Mouse (Mus musculus): ENCODE data around the gene Pam16. TPM values are rescaled to one million over a fixed set of nuclear protein-coding genes. Genes with fewer than 3 reads are reported as not detected.

The Pam16 gene
- 5.1 to 18.7 TPM (median 14.8 TPM) in 3 replicates for total RNA-seq (2017)

DNA sequence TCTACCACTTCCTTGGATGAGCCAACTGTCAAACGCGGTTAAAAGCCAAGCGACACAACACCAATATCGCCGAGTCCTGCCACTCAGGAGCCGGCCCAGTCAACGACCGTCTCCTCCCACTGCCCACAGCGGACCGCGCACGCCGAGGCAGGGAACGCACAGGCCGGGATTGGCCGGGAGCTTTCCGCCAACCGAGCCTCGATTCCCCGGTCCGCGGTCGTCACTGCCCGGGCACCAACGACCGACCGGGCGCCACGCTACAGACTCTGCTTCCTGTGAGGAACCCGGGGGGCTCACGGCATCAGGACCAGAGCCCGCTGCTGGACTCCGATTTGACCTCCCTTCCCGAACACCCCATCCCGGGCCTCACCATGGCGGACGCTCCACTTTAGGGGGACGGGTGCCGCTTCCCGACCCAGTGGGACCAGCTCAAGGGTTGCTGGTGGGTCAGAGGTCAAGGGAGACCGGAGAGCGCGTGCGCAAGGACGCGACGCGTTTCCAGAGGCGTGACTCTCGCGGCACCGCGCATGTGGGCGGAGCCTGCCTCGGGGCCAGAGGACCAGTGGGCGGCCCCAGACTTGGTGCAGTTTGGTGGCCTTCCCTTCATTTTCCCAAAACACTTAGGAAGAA lies at the start of gene Pam16:
Gene Pam16 (minus strand): TSS at position 508 of the 630 bp plus-strand sequence.
- peak; percentile 85 for ATAC-seq (replicated peaks; ENCODE audit: insufficient number of reproducible peaks, low FRiP score, low TSS enrichment, poor library complexity, severe bottlenecking)

DNA sequence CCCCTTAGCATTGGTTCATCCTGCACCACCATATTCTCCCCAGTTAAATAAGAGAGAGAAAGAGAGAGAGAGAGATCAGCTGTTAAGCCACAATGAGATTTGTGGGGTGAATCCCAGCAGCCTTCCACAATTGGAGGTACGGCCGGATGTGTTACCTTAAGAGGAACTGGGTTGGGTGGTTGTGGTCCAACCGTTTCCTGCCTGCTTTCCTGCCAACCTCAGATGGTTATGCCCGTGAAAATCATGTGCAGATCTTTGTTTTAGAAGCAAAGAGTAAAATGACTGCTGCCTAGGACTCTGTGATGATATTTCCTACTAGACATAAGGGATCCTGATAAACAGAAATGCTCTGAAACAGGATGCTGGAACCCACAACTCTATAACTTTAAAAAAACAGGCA lies 49.3 kb upstream of the Pam16 start:
- peak; percentile 54 for ATAC-seq (replicated peaks; ENCODE audit: insufficient number of reproducible peaks, low FRiP score, low TSS enrichment, poor library complexity, severe bottlenecking)

DNA sequence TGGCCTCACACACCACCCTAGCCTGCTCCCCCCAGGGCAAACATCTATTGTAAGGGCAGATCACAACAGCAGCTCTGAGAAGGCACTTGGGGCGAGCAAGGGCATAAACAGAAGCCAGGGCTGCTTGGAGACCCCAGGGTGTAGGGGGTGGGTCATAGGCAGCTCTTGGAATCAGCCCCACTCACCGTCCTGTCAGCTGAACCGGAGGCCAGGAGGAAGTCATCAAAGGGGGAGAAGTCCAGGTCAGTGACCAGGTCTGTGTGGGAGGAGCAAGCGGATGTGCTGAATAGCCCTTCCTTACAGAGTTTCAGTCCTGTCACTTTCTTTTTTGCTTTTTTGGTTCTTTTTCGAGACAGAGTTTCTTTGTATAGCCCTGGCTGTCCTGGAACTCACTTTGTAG lies 45.5 kb upstream of the Pam16 start:
- ATAC-seq (replicated peaks; ENCODE audit: insufficient number of reproducible peaks, low FRiP score, low TSS enrichment, poor library complexity, severe bottlenecking), result no peak

DNA sequence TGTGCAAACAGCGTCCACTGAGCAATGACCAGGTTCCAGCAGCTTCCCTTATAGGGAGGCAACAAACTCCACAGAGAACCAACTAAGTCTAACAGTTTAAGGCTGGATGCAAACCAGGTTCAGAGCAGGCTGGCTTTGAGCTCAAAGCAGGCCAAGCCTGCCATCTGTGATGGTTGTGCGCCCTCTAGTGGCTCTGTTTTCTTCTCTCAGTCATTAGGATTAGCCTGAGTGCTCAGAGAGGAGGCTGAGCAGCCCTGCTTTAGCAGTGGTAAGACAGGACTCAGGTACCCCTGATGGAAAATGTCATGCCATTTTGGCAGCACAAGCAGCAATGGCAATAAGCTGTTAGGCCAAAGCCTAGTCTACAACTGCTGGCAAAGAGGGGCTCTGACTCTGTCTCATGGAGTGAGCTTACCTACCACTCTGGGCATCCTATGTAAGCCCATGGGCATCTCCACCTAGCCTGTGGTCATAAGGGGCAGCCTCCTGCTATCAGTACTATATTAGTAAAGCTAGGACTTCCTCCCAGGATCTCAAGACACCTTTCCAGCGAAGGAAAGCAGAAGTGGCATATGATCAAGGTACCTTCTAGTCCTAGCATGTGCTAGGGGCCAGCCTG lies 42.5 kb upstream of the Pam16 start:
- ATAC-seq (replicated peaks; ENCODE audit: insufficient number of reproducible peaks, low FRiP score, low TSS enrichment, poor library complexity, severe bottlenecking), result peak; percentile 87

DNA sequence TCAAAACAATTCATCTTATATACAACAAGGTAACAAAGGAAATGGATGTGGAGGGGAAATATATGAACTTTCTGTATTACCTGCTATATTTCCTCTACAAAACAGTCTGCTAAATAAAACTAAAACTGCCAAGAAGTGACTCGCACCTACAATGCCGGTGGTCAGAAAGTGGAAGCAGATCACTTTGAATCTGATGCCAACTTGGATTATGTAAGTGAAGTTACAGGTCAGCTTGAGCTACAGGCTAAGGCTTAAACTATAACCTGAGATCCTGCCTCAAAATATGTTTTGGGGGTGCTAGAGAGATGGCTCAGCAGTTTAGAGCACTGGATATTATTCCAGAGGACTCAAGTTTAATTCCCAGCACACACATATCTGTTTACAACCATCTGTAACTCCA lies 40.9 kb upstream of the Pam16 start:
- ATAC-seq (replicated peaks; ENCODE audit: insufficient number of reproducible peaks, low FRiP score, low TSS enrichment, poor library complexity, severe bottlenecking), result no peak

DNA sequence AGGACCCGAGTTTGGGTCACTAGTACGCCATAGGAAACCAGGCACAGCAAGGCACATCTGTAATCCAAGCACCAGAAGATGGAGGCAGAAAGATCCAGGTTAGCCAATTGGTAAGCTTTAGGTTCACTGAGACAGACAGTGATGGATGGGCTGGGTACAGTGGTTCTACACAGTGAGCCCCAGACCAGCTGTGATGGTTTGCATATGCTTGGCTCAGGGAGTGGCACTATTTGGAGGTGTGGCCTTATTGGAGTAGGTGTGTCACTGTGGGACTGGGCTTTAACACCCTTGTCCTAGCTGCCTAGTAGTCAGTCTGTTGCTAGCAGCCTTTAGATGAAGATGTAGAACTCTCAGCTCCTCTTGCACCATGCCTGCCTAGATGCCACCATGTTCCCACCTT lies 39.0 kb upstream of the Pam16 start:
- ATAC-seq (replicated peaks; ENCODE audit: insufficient number of reproducible peaks, low FRiP score, low TSS enrichment, poor library complexity, severe bottlenecking), result no peak

DNA sequence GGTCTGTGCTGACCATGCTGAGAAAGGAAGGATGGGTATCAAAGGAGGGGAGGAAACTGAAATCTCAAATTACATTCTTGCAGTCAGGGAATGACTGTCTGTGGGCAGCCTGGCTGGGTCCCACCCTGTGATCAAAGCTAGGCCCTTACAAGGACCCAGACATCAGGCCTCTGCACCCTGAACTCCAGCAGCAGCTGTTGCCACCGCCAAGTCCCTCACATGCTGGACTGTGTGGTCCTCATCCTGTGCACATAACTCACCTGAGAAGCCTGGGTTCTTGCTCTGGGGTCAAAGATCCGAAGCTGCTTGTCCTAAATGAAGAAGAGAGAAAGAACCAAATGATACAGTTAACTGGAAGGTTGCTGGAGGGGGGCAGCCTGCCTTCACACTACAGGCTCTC lies 36.8 kb upstream of the Pam16 start:
- no peak for ATAC-seq (replicated peaks; ENCODE audit: insufficient number of reproducible peaks, low FRiP score, low TSS enrichment, poor library complexity, severe bottlenecking)

DNA sequence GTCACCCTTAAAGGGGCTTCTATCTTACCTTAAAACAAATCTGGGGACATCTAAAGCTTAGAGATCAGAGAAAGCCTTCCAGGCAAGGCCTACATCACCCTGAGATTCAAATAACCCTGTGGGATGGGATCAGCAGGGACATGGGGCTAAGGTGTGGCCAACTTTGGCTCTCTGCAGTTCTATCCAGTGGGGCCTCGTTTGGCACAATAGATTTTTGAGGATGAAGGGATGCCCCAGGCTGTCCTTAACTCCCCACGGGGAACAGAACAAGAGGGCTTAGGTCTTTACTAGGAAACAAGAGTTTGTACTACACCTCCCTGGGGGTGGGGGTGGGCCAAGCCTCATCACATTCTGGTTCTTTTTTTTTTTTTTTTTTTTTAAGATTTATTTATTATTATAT lies 34.5 kb upstream of the Pam16 start:
- no peak for ATAC-seq (replicated peaks; ENCODE audit: insufficient number of reproducible peaks, low FRiP score, low TSS enrichment, poor library complexity, severe bottlenecking)

DNA sequence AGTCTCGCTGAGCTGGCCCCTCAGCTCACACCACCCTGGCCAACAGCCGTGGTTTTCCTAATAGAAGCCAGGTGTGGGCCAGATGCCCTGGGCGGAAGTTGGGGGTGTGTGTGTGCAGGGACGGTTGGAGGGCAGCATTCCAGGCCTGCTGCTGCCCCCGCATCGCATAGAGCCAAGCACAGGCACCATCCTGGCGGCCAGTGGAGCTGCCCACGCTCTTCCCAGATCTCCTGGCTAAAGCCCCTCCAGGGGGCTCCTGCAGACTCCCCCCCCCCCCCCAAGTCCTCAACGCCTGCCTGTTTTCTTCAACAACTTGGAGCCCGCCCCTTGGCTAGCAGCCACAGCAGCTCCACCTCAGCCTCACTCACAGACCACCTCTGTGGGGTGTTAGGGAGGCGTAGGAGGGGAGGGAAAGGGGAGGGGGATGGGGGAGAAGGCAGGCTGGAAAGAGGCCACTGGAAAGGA lies 34.0 kb upstream of the Pam16 start:
- ATAC-seq (replicated peaks; ENCODE audit: insufficient number of reproducible peaks, low FRiP score, low TSS enrichment, poor library complexity, severe bottlenecking), result no peak

DNA sequence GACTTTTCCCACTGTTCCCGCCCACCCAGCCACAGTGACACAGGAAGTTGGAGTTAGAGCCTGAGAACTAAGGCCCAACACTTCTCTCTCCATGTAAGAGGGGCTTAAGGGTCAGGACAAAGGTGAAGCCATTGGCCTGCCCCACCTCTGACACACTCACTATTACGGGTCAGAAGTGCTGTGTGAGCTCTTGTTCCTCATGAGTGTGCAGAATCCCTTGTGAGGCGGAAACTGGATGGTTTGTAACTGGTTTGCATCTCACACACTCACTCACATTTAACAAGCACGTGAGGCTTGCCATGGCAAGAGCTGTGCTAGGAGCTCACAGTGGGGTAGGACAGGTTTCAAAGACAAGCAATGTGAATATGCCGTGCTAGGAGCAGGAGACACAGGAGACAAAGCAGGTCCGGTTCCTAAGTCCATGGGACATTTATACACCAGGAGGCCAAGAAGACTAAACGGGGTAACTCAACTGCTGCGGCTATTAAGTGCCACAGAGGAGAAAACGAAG lies 31.8 kb upstream of the Pam16 start:
- ATAC-seq (replicated peaks; ENCODE audit: insufficient number of reproducible peaks, low FRiP score, low TSS enrichment, poor library complexity, severe bottlenecking), result no peak

DNA sequence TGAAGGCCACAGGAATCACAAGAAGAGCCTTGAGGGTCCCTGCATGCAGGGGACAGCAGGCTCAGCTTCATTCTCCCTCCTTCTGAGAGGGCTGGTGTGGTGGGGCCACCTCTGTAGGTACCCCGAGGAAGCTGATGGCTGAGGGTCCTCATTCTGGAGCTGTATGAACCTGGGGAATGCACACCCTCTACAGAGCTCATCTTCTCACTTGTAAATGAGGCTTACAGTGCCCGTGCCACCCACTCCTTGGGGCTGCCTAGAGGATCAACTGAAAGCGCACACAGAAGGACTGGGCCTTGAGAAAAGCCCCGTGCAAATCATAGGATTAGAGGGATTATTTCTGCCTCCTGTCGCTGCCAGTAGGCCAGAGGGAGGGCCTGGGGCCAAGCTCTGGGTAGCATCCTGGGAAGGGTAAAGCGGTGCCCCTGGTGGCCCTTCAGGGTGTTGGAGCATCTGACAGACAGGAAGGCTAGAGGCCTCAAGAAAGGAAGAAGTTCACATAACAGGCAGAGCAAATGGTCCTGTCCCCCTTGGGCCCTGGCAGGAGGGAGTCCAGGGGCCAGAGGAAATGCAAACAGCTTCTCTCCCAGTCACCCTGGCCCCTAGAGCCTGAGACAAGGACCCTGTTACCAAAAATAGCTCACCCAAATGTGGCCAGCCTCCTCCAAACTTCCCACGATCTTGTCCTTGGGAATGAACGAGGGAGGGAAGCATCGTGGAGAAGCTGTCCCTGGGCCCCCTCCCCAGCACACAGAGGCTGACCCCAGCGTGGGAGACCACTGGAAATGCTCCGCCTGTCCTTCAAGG lies 31.2 kb upstream of the Pam16 start:
- ATAC-seq (replicated peaks; ENCODE audit: insufficient number of reproducible peaks, low FRiP score, low TSS enrichment, poor library complexity, severe bottlenecking), result no peak

DNA sequence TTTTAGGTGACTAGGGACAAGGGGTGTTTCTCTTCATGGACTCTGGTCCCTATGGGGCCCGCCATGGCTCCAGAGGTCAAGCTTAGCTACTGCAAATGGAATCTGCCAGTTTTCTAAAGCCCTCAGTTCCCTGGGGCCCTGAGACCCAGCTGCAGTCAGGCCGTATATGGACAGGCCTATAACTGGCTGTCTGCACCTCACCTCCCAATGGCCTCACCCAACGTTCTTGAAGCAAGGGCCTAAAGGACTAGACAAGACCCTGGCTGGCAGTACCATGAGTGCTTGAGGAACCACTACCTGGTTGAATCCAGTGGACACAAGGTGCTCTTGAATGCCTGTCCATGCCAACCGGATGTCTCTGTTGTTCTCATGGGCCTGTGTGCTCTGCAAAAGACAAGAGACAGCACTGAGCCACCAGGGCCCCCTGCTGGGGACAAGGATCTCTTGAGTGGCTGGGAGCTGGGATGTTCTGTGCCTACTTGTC lies 30.5 kb upstream of the Pam16 start:
- ATAC-seq (replicated peaks; ENCODE audit: insufficient number of reproducible peaks, low FRiP score, low TSS enrichment, poor library complexity, severe bottlenecking), result no peak

DNA sequence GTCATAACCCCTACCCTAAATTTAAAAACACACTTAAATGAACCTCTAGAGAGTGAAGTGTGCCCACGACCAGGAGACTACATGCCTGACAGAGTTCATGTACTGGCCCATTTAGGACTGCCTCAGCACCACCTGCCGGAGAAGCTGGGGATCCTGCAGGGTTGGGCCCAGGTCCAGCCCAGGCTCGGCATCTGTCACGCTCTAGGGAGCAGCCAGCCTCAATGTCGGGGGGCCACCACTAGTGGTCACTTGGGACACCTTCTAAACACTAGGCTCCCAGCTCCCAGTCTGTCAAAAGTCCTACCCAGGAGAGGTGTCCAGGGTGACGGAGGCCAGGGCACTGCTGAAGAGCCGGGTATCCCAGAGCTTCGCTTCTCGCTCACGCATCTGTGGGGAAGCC lies 29.9 kb upstream of the Pam16 start:
- ATAC-seq (replicated peaks; ENCODE audit: insufficient number of reproducible peaks, low FRiP score, low TSS enrichment, poor library complexity, severe bottlenecking), result no peak

DNA sequence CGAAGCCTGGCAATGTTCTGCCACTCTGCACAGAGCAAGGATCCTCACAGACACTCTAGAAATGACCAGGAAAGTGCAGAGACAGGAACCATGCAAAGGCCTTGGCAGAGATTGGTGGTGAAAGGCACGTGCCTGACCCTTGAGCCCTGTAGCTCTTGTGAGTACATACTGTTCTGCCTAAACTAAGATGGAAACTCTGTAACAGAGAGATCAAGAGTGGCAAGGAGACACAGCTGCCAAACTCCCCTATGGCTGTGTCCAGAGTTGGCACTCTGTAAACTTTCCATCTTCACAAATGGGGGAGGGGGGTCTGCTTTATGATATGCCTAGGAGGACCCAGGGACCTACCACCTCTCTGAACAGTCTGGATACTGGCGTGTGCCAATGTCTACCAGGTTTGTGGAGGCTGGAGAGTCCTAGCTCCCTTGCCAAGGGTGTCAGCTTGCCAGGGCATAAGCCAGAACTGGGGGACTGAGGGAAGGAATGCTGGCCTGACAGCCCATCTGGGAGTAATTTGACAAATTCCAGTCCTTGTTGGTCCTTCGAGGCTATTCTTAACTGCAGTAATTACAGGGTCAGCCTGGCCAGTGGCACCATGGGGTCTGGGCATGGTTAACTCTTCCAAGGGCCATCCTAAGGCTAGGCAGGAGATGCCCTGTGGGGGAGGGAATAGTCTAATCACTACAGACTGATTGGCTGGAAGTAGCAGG lies 28.1 kb upstream of the Pam16 start:
- no peak for ATAC-seq (replicated peaks; ENCODE audit: insufficient number of reproducible peaks, low FRiP score, low TSS enrichment, poor library complexity, severe bottlenecking)

DNA sequence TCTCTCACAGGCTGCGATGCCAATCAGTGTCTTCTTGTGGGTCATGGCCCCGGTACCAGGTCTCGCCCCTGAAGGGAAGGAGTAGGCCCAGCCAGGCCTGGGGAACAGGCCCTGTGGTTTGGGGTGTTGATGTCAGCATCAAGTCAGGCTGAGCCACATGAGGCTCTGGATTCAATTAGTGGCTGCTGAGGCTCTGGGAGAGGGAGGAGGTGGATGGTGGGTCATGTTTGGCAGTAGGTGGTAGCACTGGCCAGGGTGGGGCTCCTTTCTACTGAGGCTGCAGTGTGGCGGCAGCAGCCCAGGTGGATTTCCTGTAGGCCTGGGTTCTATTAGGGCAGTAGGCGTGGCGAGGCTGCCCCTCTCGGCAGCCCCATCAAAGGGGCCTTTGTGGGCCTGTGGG lies 26.8 kb upstream of the Pam16 start:
- no peak for ATAC-seq (replicated peaks; ENCODE audit: insufficient number of reproducible peaks, low FRiP score, low TSS enrichment, poor library complexity, severe bottlenecking)

DNA sequence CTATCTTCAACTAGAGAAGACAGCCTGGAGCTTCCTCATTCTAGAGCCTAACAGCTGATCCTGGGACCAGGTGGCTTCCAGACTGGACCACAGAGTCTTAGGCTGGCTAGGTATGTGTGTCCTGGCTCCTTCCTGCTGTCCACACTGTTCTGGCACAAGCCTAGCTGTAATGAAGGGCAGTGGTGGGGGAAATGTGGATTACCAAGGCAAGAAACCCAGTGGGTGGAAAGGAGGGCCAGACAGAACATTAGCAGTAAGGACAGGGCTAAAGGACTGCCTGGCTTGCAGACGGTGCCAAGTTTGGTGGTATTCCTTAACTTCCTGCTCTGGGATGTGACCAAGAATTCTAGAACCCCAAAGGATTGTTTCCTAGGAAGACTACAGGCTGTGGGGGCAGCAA lies 26.3 kb upstream of the Pam16 start:
- no peak for ATAC-seq (replicated peaks; ENCODE audit: insufficient number of reproducible peaks, low FRiP score, low TSS enrichment, poor library complexity, severe bottlenecking)

DNA sequence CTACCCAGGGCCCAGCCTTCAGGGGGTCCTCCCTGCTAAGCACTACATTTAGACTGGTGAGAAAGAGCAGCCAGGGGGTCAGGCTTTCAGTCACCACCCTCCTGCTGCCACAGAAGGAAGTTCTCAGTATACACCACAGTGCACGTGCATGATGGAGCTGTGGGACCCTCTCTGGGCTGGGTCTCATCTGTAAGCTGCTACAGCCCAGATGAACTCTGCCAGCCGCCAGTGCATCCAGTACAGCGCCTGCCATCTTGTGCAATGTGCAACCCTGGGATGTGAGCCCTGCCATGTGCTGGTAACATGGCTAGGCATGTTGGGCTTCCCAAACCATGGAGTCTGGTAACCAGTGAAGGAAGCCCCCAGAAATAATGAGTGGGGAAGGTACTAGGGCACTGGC lies 25.4 kb upstream of the Pam16 start:
- no peak for ATAC-seq (replicated peaks; ENCODE audit: insufficient number of reproducible peaks, low FRiP score, low TSS enrichment, poor library complexity, severe bottlenecking)

DNA sequence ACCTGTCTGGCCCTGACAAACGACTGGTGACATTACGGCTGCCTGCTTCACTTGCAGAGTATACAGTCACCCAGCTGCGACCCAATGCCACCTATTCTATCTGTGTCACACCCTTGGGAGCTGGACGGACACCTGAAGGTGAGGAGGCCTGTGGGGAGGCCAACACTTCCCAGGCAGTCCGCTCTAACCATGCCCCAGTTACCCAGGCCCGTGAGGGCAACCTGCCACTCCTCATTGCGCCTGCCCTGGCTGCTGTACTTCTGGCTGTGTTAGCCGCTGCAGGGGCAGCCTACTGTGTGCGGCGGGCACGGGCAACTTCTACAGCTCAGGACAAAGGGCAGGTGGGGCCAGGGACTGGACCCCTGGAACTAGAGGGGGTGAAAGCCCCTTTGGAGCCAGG lies 24.9 kb upstream of the Pam16 start:
- no peak for ATAC-seq (replicated peaks; ENCODE audit: insufficient number of reproducible peaks, low FRiP score, low TSS enrichment, poor library complexity, severe bottlenecking)

DNA sequence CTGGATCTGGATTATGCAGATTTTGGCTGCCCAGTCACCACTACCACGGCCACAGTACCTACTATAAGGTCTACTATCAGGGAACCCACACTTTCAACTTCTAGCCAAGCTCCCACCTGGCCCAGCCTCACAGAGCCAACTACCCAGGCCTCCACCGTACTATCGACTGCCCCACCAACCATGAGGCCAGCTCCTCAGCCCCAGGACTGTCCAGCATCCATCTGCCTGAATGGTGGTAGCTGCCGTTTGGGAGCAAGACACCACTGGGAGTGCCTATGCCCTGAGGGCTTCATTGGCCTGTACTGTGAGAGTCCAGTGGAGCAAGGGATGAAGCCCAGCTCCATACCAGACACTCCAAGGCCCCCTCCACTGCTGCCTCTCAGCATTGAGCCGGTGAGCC lies 24.4 kb upstream of the Pam16 start:
- no peak for ATAC-seq (replicated peaks; ENCODE audit: insufficient number of reproducible peaks, low FRiP score, low TSS enrichment, poor library complexity, severe bottlenecking)

Data from monocyte, adult 5-6 weeks (primary cell).